Mouse (Mus musculus): ENCODE measurements around the gene Gas7.

The Gas7 gene

GRCm38 (mm10) chr11:67612158-67612839 is 157.1 kb downstream of the Gas7 start:
- peak; percentile 48 for DNase-seq (ENCODE audit: low read depth, low spot score)

GRCm38 (mm10) chr11:67616557-67617239 is 161.5 kb downstream of the Gas7 start:
- peak; percentile 90 for DNase-seq (ENCODE audit: low read depth, low spot score)

- no peak for DNase-seq (ENCODE audit: low read depth, low spot score)
Measured at GRCm38 (mm10) chr11:67622340-67622739, 167.1 kb downstream of the Gas7 start.

- no peak for DNase-seq (ENCODE audit: low read depth, low spot score)
Measured at GRCm38 (mm10) chr11:67627179-67627578, 171.9 kb downstream of the Gas7 start.

GRCm38 (mm10) chr11:67628522-67628921 is 173.3 kb downstream of the Gas7 start:
- DNase-seq (ENCODE audit: low read depth, low spot score), result no peak

- no peak for DNase-seq (ENCODE audit: low read depth, low spot score)
Measured at GRCm38 (mm10) chr11:67632906-67633305, 177.7 kb downstream of the Gas7 start.

GRCm38 (mm10) chr11:67633620-67634229 is 178.5 kb downstream of the Gas7 start:
- DNase-seq (ENCODE audit: low read depth, low spot score), result no peak

GRCm38 (mm10) chr11:67636201-67636600 is 181.0 kb downstream of the Gas7 start:
- DNase-seq (ENCODE audit: low read depth, low spot score), result no peak

- no peak for DNase-seq (ENCODE audit: low read depth, low spot score)
Measured at GRCm38 (mm10) chr11:67636905-67637586, 181.8 kb downstream of the Gas7 start.

GRCm38 (mm10) chr11:67638401-67638800 is 183.2 kb downstream of the Gas7 start:
- no peak for DNase-seq (ENCODE audit: low read depth, low spot score)

- no peak for DNase-seq (ENCODE audit: low read depth, low spot score)
Measured at GRCm38 (mm10) chr11:67640299-67640698, 185.1 kb downstream of the Gas7 start.

- no peak for DNase-seq (ENCODE audit: low read depth, low spot score)
Measured at GRCm38 (mm10) chr11:67642421-67642820, 187.2 kb downstream of the Gas7 start.

GRCm38 (mm10) chr11:67642835-67643234 is 187.6 kb downstream of the Gas7 start:
- DNase-seq (ENCODE audit: low read depth, low spot score), result peak; percentile 43

- DNase-seq (ENCODE audit: low read depth, low spot score), result peak; percentile 75
Measured at GRCm38 (mm10) chr11:67643465-67643864, 188.2 kb downstream of the Gas7 start.

- DNase-seq (ENCODE audit: low read depth, low spot score), result no peak
Measured at GRCm38 (mm10) chr11:67644632-67645149, 189.5 kb downstream of the Gas7 start.

- peak; percentile 87 for DNase-seq (ENCODE audit: low read depth, low spot score)
Measured at GRCm38 (mm10) chr11:67647745-67648144, 192.5 kb downstream of the Gas7 start.

GRCm38 (mm10) chr11:67648651-67649407 is 193.6 kb downstream of the Gas7 start:
- DNase-seq (ENCODE audit: low read depth, low spot score), result peak; percentile 91

- peak; percentile 41 for DNase-seq (ENCODE audit: low read depth, low spot score)
Measured at GRCm38 (mm10) chr11:67649971-67650707, 194.9 kb downstream of the Gas7 start.

- DNase-seq (ENCODE audit: low read depth, low spot score), result no peak
Measured at GRCm38 (mm10) chr11:67651731-67652130, 196.5 kb downstream of the Gas7 start.

- peak; percentile 97 for DNase-seq (ENCODE audit: low read depth, low spot score)
Measured at GRCm38 (mm10) chr11:67652194-67652892, 197.1 kb downstream of the Gas7 start.

Measured in brain, adult 2 months (tissue).